Mouse (Mus musculus): Measurements from ENCODE around the gene Med26. TPM values are rescaled to one million over a fixed set of nuclear protein-coding genes. Genes with fewer than 3 reads are reported as not detected.
A peak's percentile ranks its signal among the peaks of the same experiment; 100 is the strongest.

Gene Med26
- polyA plus RNA-seq (2017; shearing (Covaris generic)): 1 to 10 TPM; 2.6 to 4.9 (median 4.1) TPM

GRCm38 (mm10) chr8:72547802-72548643 is at the start of gene Med26:
Gene Med26, minus strand, starts transcription at chr8:72548270.
- ATAC-seq: peak; percentile 87

GRCm38 (mm10) chr8:72590198-72590597 is 42.1 kb upstream of the Med26 start:
- ATAC-seq: no peak

- no peak for ATAC-seq
These were observed 41.2 kb upstream of the Med26 start for GRCm38 (mm10) chr8:72589286-72589685.

- no peak for ATAC-seq
These were observed 40.8 kb upstream of the Med26 start for GRCm38 (mm10) chr8:72588865-72589264.

- no peak for ATAC-seq
These were observed 39.7 kb upstream of the Med26 start for GRCm38 (mm10) chr8:72587806-72588205.

- no peak for ATAC-seq
These were observed 36.3 kb upstream of the Med26 start for GRCm38 (mm10) chr8:72584390-72584789.

GRCm38 (mm10) chr8:72583056-72583771 is 35.1 kb upstream of the Med26 start:
- no peak for ATAC-seq

GRCm38 (mm10) chr8:72579374-72579773 is 31.3 kb upstream of the Med26 start:
- ATAC-seq: no peak

GRCm38 (mm10) chr8:72577941-72578340 is 29.9 kb upstream of the Med26 start:
- ATAC-seq: no peak

GRCm38 (mm10) chr8:72577266-72577665 is 29.2 kb upstream of the Med26 start:
- no peak for ATAC-seq

GRCm38 (mm10) chr8:72575915-72576314 is 27.8 kb upstream of the Med26 start:
- ATAC-seq: no peak

- ATAC-seq: no peak
These were observed 25.4 kb upstream of the Med26 start for GRCm38 (mm10) chr8:72573450-72573849.

GRCm38 (mm10) chr8:72572507-72572906 is 24.4 kb upstream of the Med26 start:
- ATAC-seq: no peak

- no peak for ATAC-seq
These were observed 23.8 kb upstream of the Med26 start, which contains the start of gene Tmem38a for GRCm38 (mm10) chr8:72571611-72572473. Gene Tmem38a, plus strand, starts transcription at chr8:72572055.

- ATAC-seq: peak; percentile 88
These were observed 22.9 kb upstream of the Med26 start, which contains the start of gene Smim7 for GRCm38 (mm10) chr8:72570633-72571610. Gene Smim7, minus strand, starts transcription at chr8:72571088.

- no peak for ATAC-seq
These were observed 17.9 kb upstream of the Med26 start for GRCm38 (mm10) chr8:72565970-72566369.

GRCm38 (mm10) chr8:72561111-72561689 is 13.1 kb upstream of the Med26 start:
- no peak for ATAC-seq

GRCm38 (mm10) chr8:72555770-72556169 is 7.7 kb upstream of the Med26 start:
- ATAC-seq: no peak

- ATAC-seq: no peak
These were observed 1.3 kb upstream of the Med26 start for GRCm38 (mm10) chr8:72549314-72549892.

GRCm38 (mm10) chr8:72548644-72549313 is 709 bp upstream of the Med26 start:
- peak; percentile 41 for ATAC-seq
